Mouse (Mus musculus) ZHBTc4 (cell line): ENCODE measurements around the gene Camk2g.
A peak's percentile ranks its signal among the peaks of the same experiment; 100 is the strongest.

Experiments
- DNase-seq: peaks from one replicate; pipeline ENCODE4 v3.0.0-alpha.2; 2011; ENCODE audit warnings: low read depth, low spot score

Camk2g gene

GRCm38 (mm10) chr14:20702096-20702740, 91.7 kb downstream of the Camk2g start:
- peak; percentile 14 for DNase-seq

GRCm38 (mm10) chr14:20701554-20701953, 92.3 kb downstream of the Camk2g start:
- DNase-seq: no peak

- DNase-seq: no peak
Observed at GRCm38 (mm10) chr14:20700362-20700761, 93.5 kb downstream of the Camk2g start.

- no peak for DNase-seq
Observed at GRCm38 (mm10) chr14:20698515-20698914, 95.4 kb downstream of the Camk2g start.

GRCm38 (mm10) chr14:20696986-20697385, 96.9 kb downstream of the Camk2g start:
- DNase-seq: peak; percentile 39

- peak; percentile 29 for DNase-seq
Observed at GRCm38 (mm10) chr14:20695761-20696520, 97.9 kb downstream of the Camk2g start.

- peak; percentile 95 for DNase-seq
Observed at GRCm38 (mm10) chr14:20694884-20695760, 98.8 kb downstream of the Camk2g start, which contains the start of gene Fut11. Fut11 (plus strand) TSS chr14:20694968.

GRCm38 (mm10) chr14:20694185-20694883, 99.6 kb downstream of the Camk2g start:
- peak; percentile 15 for DNase-seq

- no peak for DNase-seq
Observed at GRCm38 (mm10) chr14:20693589-20694101, 100.2 kb downstream of the Camk2g start.

- DNase-seq: no peak
Observed at GRCm38 (mm10) chr14:20691772-20692171, 102.1 kb downstream of the Camk2g start.

GRCm38 (mm10) chr14:20689009-20689408, 104.9 kb downstream of the Camk2g start:
- DNase-seq: no peak

- DNase-seq: no peak
Observed at GRCm38 (mm10) chr14:20686576-20686975, 107.3 kb downstream of the Camk2g start.
